Mouse (Mus musculus): ENCODE results near the gene Igfals.

DNA sequence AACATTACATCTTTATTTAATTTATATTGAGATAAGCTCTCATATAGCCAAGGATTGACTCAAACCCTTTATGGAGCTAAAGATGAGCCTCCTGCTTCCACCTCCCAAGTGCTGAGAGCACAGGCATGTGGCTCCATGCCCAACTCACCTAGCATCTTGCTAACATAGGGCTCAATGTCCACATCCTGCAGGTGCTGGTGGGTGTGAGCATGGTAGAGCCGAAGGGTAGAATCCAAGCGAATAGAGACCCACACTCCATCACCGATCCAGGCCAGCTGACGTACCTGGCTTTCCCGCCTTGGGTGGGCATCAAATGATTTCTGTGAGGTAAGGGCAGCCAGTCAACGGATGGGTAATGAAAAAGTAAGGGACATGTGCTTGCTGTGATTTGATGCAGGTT lies 34.2 kb downstream of the Igfals start:
- no peak for TF ChIP-seq CTCF (IDR thresholded peaks at IDR 0.05; ENCODE audit: low read depth)
- no peak for TF ChIP-seq EP300 (IDR thresholded peaks at IDR 0.05; ENCODE audit: low read depth)
